Mouse (Mus musculus) erythroblast, embryonic 14.5 days (primary cell): ENCODE measurements at regions not wholly inside any gene's neighbourhood (a gene's known extent, or its start where the extent isn't known, plus 50 kb on each side); places are given as distances from the start of the nearest gene placed in this dataset.

ENCODE experiments used
- GATA1 ChIP-seq: IDR thresholded peaks from 2 replicates; pipeline ENCODE4 v1.6.1; 2012; ENCODE audit warnings: low read length, inconsistent platforms, mixed read lengths
- TAL1 ChIP-seq: IDR thresholded peaks from 3 replicates; pipeline ENCODE4 v1.6.1; 2012; ENCODE audit warnings: low read length, inconsistent platforms, mixed read lengths

DNA sequence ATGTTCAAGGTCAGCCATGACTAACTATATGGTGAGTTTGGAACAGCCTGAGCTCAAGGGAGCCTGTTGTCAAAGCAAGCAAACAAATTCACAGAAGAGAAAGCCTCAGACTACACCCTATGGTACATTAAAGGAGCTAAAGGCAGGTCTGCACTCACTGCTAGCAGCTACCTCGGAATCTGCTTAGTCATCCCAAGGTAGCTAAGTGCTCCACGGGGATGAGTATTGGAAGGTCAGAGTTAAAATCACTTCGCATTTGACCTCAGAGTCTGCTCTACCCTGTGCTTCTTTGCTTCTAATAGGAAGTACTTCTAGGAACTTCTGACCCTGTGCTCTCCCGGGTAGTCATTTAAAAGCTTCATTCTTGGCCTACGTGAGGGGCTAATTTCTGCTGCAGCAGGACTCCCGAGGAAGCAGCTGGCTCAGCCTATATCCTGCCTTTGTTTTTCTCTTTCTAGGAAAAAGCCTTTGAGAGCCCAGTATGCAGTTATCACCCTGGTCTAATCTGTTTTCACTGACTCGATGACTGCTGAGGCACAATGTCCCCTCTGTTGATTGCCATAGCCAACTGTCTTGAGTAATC, 236.6 kb upstream of the Tprg start:
- TF ChIP-seq TAL1 (no peak), GATA1 (no peak)
